Mouse (Mus musculus) neural tube, embryonic 12.5 days (tissue): ENCODE measurements at regions not wholly inside any gene's neighbourhood (a gene's known extent, or its start where the extent isn't known, plus 50 kb on each side); places are given as distances from the start of the nearest gene placed in this dataset.

Experiments
- ATAC-seq: fragments of 200-750 bp; cut with Nextera tagmentation; 2 replicates; pipeline ENCODE4 v1.8.0; 2017; ENCODE audit warnings: low read depth, mild to moderate bottlenecking, moderate TSS enrichment, moderate library complexity; ENCODE audit not compliant: low FRiP score
- H3K27ac ChIP-seq: fragments of 300-500 bp; sonication (generic); 2 replicates; pipeline ENCODE4 v1.5.1; 2016
- H3K27me3 ChIP-seq: fragments of 300-500 bp; sonication (generic); replicated peaks from 2 replicates; pipeline ENCODE4 v1.6.1; 2016; ENCODE audit warnings: mild to moderate bottlenecking
- H3K36me3 ChIP-seq: fragments of 300-500 bp; sonication (generic); 2 replicates; pipeline ENCODE4 v1.6.1; 2016; ENCODE audit warnings: mild to moderate bottlenecking
- H3K4me1 ChIP-seq: fragments of 300-500 bp; sonication (generic); 2 replicates; pipeline ENCODE4 v1.6.1; 2016
- H3K4me2 ChIP-seq: fragments of 300-500 bp; sonication (generic); replicated peaks from 2 replicates; pipeline ENCODE4 v1.6.1; 2016; ENCODE audit warnings: mild to moderate bottlenecking
- H3K4me3 ChIP-seq: fragments of 300-500 bp; sonication (generic); 2 replicates; pipeline ENCODE4 v1.5.1; 2016
- H3K9ac ChIP-seq: fragments of 300-500 bp; sonication (generic); 2 replicates; pipeline ENCODE4 v1.6.1; 2016; ENCODE audit warnings: mild to moderate bottlenecking
- H3K9me3 ChIP-seq: fragments of 300-500 bp; sonication (generic); 2 replicates; pipeline ENCODE4 v1.6.1; 2016; ENCODE audit warnings: mild to moderate bottlenecking
- WGBS: fragments of 180-500 bp; shearing (Covaris S2); methylation state at CpG from one replicate; pipeline ENCODE4 v1.1.7; 2016; 5-methylcytosine and 5-hydroxymethylcytosine counted together

DNA sequence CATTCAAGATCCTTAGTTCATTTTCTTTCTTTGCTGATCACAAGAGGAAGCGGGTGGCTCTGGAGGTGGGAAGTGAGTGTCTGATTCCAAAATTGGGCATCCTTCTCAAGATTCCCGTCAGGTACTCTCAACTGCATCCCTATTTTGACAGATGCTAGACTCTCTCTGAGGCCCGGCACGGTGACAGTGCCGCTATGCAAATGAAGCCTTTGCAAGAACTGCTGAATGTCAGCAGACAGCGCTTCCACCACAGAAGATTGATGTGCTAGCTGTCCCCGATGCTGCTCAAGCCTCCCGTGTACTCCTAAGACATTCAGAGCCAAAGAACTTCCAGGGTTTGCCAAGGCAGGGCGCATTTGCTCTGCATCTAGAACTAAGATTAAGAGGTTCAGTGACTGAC is 50.9 kb upstream of the Cpne4 start:
- no peaks in the 10 kb centered on the region for H3K36me3 ChIP-seq
- WGBS: 67% methylated on average over 9 of the region's 9 CpGs
- no peak for ATAC-seq

DNA sequence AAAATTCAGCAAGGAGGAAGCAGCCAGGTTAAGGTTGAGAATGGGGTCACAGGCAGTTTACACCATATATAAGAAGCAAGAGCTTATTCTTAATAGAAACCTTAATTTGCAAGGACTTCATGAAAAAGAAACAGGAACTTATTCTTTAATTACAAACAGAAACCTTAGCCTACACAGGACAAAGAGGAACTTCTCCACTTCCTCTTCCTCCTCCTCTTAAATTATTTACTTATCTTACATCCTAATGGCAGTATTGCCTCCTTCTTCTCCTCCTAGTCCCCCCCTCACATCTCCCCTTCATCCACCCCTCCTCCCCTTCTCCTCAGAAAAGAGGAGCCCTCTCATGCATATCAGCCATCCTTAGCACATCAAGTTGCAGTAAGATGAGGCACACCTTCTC is 56.4 kb upstream of the Cpne4 start:
- H3K4me3 ChIP-seq: no peak overlapping the region
- ATAC-seq: no peak
- H3K27me3 ChIP-seq: no peaks in the 10 kb centered on the region
- H3K9me3 ChIP-seq: no peaks in the 10 kb centered on the region
- no peaks in the 10 kb centered on the region for H3K4me1 ChIP-seq
- H3K4me2 ChIP-seq: no peak overlapping the region
- H3K27ac ChIP-seq: no peak overlapping the region
- no peak overlapping the region for H3K9ac ChIP-seq
- H3K36me3 ChIP-seq: no peaks in the 10 kb centered on the region

More for the DNA sequence above, 50.9 kb upstream of the Cpne4 start:
- Histone ChIP-seq H3K27me3 (no peaks in the 10 kb centered on the region), H3K27ac (no peak overlapping the region), H3K9me3 (no peaks in the 10 kb centered on the region), H3K9ac (no peak overlapping the region), H3K4me2 (no peak overlapping the region), H3K4me1 (no peaks in the 10 kb centered on the region), H3K4me3 (no peak overlapping the region)

DNA sequence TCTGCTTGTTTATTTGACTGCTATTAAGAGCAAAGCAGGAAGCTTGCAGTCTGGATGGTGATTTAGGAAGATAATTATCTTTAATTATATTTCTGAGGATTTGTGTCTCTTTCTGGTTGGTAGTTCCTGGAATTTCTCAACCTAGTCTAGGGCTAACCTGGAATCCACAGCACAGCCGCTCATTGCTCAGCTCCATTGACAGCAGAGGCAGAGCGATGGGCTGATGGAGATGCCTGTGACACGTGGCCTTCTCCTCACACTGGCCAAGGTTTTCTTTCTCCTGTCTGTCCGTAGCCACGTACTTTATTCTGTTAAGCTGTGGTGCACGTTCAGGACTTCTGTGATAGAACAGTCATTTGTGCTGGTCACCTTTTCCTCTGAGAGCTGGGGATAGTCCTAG is 57.7 kb upstream of the Cpne4 start:
- Histone ChIP-seq H3K4me3 (no peak overlapping the region), H3K9ac (no peak overlapping the region)
- WGBS: 87% methylated on average over 6 of the region's 6 CpGs

DNA sequence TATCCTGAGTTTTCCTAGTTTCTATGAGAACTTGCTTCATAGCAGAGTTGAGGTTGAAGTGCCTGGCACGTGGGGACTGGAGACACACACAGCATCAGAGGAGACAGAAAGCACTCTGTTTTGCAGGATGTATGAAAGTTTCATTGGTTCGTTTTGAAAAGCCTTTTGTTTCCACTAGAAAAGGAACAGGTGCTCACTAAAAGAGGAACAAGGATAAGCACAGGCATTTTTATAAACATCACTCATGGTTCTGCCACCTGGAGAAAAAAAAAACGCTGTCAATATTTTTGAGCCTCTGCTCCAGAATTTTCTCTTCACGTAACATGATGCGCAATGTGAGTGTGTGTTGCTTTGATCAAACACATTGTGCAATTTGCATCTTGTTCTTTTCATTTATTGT is 64.6 kb upstream of the Cpne4 start:
- no peak overlapping the region for H3K4me3 ChIP-seq
- H3K9ac ChIP-seq: no peak overlapping the region
- no peak overlapping the region for H3K4me2 ChIP-seq
- H3K27ac ChIP-seq: no peak overlapping the region
- no peak for ATAC-seq
- WGBS: 79% methylated on average over 5 of the region's 5 CpGs
- H3K9me3 ChIP-seq: no peaks in the 10 kb centered on the region
- H3K36me3 ChIP-seq: no peaks in the 10 kb centered on the region
- H3K27me3 ChIP-seq: no peaks in the 10 kb centered on the region
- H3K4me1 ChIP-seq: no peaks in the 10 kb centered on the region

More for the DNA sequence above, 57.7 kb upstream of the Cpne4 start:
- H3K27ac ChIP-seq: no peak overlapping the region
- H3K27me3 ChIP-seq: no peaks in the 10 kb centered on the region
- H3K4me2 ChIP-seq: no peak overlapping the region
- H3K9me3 ChIP-seq: no peaks in the 10 kb centered on the region
- H3K4me1 ChIP-seq: no peaks in the 10 kb centered on the region
- no peak for ATAC-seq
- H3K36me3 ChIP-seq: no peaks in the 10 kb centered on the region

DNA sequence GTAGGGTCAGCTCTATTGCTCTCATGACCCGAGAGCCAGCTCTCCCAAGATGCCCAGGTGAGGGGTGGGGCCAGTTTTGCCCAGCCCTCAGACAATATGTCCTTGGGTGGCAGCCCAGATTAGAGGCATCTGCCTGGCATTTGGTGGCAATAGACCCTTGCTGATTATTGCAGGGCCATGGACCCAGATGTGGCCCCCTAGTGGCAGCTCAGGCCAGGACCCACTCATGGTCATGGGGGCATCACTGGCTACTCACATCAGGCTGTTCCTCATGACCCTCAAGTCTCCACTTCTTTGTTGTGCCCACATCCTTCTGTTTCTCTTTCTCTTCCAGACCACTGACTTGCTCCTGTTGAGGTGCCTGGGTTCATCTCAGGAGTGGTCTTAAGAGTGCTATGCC is 66.4 kb upstream of the Cpne4 start:
- no peak overlapping the region for H3K4me2 ChIP-seq
- no peak overlapping the region for H3K9ac ChIP-seq
- H3K9me3 ChIP-seq: no peaks in the 10 kb centered on the region
- H3K4me3 ChIP-seq: no peak overlapping the region
- H3K27me3 ChIP-seq: no peaks in the 10 kb centered on the region
- ATAC-seq: no peak
- 61% methylated on average over 1 of the region's 1 CpGs for WGBS
- H3K4me1 ChIP-seq: no peaks in the 10 kb centered on the region
- no peak overlapping the region for H3K27ac ChIP-seq
- no peaks in the 10 kb centered on the region for H3K36me3 ChIP-seq

DNA sequence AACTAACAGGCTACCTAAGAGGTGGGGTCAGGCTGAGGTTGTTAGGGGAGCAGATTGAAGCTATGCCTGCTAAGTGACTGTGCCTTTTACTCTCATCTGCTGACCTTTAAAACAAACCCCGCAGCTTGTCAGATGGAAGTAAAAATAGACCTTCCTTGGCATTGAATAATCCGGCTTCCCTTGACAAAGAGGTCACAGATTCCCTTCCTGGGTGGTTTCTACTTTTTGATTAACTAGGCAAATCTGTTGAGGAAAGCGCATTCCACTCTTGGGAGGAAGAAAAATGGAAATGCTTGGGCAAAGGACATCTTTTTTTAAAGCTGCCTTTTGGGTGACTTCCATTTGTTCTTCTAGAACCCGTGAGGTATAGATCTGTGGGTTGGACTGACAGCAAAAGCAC is 72.3 kb upstream of the Cpne4 start:
- 86% methylated on average over 4 of the region's 4 CpGs for WGBS
- H3K9me3 ChIP-seq: no peaks in the 10 kb centered on the region

DNA sequence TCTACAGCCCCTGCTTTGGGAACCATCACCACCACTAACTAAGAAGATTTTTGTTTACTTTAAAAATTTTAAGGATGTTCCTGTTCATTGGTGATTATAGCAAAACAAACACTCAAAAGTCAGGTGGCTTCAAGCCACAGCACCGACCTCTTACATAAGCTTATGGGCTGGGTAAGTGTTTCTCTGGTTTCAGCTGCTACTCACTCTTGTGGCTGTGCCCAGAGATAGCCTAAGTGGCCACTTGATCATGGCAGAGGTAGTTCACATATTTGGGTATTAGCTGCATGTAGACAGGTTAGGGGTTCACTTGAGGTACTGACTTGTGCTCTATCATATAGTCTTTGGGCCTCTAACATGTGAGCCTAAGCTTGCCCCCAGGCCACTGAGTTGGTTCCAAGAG is 79.8 kb upstream of the Cpne4 start:
- Histone ChIP-seq H3K4me1 (no peaks in the 10 kb centered on the region), H3K9ac (no peak overlapping the region)
- WGBS: 77% methylated on average over 1 of the region's 1 CpGs

More for the DNA sequence above, 72.3 kb upstream of the Cpne4 start:
- no peak overlapping the region for H3K4me3 ChIP-seq
- H3K36me3 ChIP-seq: no peaks in the 10 kb centered on the region
- no peak for ATAC-seq
- no peak overlapping the region for H3K9ac ChIP-seq
- no peaks in the 10 kb centered on the region for H3K27me3 ChIP-seq
- H3K4me2 ChIP-seq: no peak overlapping the region
- H3K27ac ChIP-seq: no peak overlapping the region
- no peaks in the 10 kb centered on the region for H3K4me1 ChIP-seq

DNA sequence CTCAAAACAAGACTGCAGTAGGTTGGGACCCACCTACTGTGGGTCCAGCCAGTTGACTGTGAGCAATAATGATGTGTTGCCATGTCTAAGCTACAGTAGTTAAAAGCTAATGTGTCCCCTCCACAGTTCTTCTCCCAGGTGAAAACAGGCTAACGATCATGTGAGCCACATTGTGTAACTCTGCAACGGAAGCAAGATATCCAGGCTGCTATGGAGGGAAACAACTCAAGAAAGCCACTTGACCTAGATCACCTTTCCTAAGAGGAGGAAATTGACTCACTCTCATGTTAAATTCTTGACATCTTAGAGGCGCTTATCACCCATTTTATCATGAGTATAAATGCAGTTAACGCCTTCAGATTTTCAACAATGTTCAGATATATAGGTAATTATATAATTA is 83.4 kb upstream of the Cpne4 start:
- WGBS: 93% methylated on average over 4 of the region's 4 CpGs

More for the DNA sequence above, 79.8 kb upstream of the Cpne4 start:
- no peaks in the 10 kb centered on the region for H3K27me3 ChIP-seq
- H3K9me3 ChIP-seq: no peaks in the 10 kb centered on the region
- H3K27ac ChIP-seq: no peak overlapping the region
- H3K4me3 ChIP-seq: no peak overlapping the region
- H3K4me2 ChIP-seq: no peak overlapping the region
- ATAC-seq: no peak
- H3K36me3 ChIP-seq: no peaks in the 10 kb centered on the region

DNA sequence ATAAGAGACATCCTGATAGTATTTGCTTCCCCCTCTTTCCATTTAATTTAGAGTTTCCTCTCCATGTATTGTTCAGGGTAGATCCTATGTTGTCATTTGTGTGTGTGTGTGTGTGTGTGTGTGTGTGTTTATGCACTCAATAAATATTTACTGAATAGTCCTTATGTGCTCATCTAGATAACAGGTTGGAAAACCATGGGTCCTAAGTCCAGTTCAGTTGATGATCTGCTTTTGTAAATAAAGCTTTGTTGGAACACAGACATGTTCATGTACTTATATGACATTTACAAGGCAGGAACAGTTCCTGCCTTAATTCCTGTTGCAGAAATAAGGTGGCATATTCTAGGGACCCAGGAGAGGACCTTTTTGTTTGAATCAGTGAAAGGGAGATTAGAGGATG is 87.0 kb upstream of the Cpne4 start:
- Histone ChIP-seq H3K27me3 (no peaks in the 10 kb centered on the region), H3K4me1 (no peaks in the 10 kb centered on the region), H3K9me3 (no peaks in the 10 kb centered on the region), H3K4me2 (no peak overlapping the region), H3K27ac (no peak overlapping the region), H3K36me3 (no peaks in the 10 kb centered on the region), H3K9ac (no peak overlapping the region), H3K4me3 (no peak overlapping the region)
- ATAC-seq: no peak

More for the DNA sequence above, 83.4 kb upstream of the Cpne4 start:
- Histone ChIP-seq H3K4me1 (no peaks in the 10 kb centered on the region), H3K4me3 (no peak overlapping the region), H3K4me2 (no peak overlapping the region), H3K36me3 (no peaks in the 10 kb centered on the region), H3K27me3 (no peaks in the 10 kb centered on the region), H3K9ac (no peak overlapping the region), H3K27ac (no peak overlapping the region), H3K9me3 (no peaks in the 10 kb centered on the region)
- ATAC-seq: no peak

DNA sequence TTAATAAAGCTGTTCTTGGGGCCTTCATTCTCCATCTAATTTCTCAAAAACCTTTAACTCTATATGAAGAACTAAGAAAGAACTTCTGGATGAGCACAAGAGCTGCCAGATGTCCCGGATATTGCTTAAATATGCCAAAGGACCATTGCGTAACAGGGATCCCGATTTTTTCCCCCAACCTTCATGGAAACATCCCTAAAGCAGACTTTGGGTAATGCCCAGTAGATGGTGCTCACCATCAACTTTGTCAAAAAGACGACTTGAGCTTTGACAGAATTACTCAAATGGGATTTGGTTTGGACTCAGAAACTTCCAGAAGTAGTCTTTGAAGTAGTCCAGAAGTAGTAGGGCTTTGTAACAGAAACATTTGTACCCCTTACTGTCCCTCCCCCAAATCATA is 89.5 kb upstream of the Cpne4 start:
- no peaks in the 10 kb centered on the region for H3K27me3 ChIP-seq
- H3K36me3 ChIP-seq: no peaks in the 10 kb centered on the region
- no peak for ATAC-seq
- no peaks in the 10 kb centered on the region for H3K9me3 ChIP-seq
- H3K9ac ChIP-seq: no peak overlapping the region
- no peak overlapping the region for H3K4me3 ChIP-seq
- no peaks in the 10 kb centered on the region for H3K4me1 ChIP-seq
- no peak overlapping the region for H3K27ac ChIP-seq
- 52% methylated on average over 4 of the region's 4 CpGs for WGBS
- no peak overlapping the region for H3K4me2 ChIP-seq

DNA sequence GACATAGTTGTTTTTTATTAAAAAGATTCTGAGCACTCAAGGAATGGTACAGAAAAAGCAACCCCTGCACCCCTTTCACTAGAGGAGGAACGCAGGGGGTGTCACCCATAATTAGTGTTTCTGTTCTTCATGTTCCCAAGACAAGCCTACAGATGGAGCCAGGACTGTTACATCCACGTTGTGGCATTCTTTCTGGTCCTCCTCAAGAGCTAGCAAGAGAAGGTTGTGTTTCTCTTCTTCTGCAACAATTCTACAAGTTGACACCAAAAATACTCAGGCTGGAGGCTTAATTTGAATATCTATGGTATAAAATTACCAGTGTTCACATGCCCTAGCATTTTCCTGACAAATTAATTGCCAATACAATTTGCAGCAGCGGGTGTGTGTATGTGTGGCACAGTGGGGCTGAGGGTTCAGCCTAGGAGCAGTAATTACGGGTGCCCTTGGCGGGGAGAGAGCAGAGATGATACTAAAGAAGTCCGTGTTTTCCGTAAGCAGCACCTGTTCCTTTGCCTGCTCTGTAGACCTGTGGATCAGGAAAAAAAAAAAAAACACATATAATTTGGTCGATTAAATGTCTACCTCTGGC is 98.4 kb upstream of the Cpne4 start:
- ATAC-seq: no peak
- H3K36me3 ChIP-seq: no peaks in the 10 kb centered on the region
- H3K4me3 ChIP-seq: no peak overlapping the region
- H3K9ac ChIP-seq: no peak overlapping the region
- 86% methylated on average over 8 of the region's 8 CpGs for WGBS
- no peaks in the 10 kb centered on the region for H3K4me1 ChIP-seq
- no peak overlapping the region for H3K4me2 ChIP-seq
- no peak overlapping the region for H3K27ac ChIP-seq
- H3K27me3 ChIP-seq: no peaks in the 10 kb centered on the region
- H3K9me3 ChIP-seq: no peaks in the 10 kb centered on the region

DNA sequence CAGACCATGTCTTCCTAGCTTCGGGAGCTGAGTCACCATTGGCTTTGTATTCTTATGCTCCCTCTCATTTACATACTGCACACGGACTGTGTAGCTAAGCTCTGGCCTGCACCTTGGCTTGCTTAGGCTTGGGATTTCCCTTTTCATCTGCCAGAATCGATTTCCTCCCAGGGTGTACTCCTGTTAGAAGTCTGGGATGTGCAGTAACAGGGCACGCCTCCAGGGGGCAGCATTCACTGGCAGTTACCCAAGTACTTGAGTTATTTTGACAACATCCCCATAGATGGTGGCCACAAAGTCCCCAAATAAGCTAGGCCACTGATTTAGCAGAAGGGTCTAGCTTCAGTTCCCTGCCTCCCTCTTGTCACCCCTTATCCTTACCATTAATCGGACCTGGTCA is 102.2 kb upstream of the Cpne4 start:
- H3K9ac ChIP-seq: no peak overlapping the region
- WGBS: 62% methylated on average over 5 of the region's 5 CpGs
- ATAC-seq: no peak

DNA sequence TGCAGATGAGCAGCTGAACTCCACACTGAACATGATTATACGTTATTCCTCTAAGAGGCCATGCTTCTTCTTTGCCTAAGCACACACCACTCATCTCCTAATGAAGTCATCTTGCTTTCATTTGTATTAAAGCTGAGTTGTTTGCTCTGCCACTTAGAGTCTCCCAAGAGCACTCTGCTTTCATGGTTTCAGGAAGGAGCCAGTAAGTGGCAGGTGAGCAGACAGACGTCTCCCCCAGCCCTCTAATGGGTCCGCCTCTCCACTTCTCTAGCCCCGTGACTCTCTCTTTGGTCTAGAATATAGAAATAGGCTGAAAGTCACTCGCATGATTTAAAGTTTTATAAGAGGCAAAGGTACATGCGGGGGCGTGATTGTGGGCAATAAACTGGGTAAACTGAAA is 103.8 kb upstream of the Cpne4 start:
- Histone ChIP-seq H3K27me3 (no peaks in the 10 kb centered on the region), H3K9me3 (no peaks in the 10 kb centered on the region), H3K4me3 (no peak overlapping the region), H3K9ac (no peak overlapping the region), H3K4me2 (no peak overlapping the region), H3K27ac (no peak overlapping the region), H3K36me3 (no peaks in the 10 kb centered on the region), H3K4me1 (no peaks in the 10 kb centered on the region)
- WGBS: 78% methylated on average over 7 of the region's 7 CpGs
- ATAC-seq: no peak

More for the DNA sequence above, 102.2 kb upstream of the Cpne4 start:
- no peaks in the 10 kb centered on the region for H3K4me1 ChIP-seq
- H3K27ac ChIP-seq: no peak overlapping the region
- H3K27me3 ChIP-seq: no peaks in the 10 kb centered on the region
- no peak overlapping the region for H3K4me2 ChIP-seq
- no peaks in the 10 kb centered on the region for H3K9me3 ChIP-seq
- no peak overlapping the region for H3K4me3 ChIP-seq
- H3K36me3 ChIP-seq: no peaks in the 10 kb centered on the region
